Comparison of ENCODE assay signal across 18 mouse cellular contexts in genomic region chr8:120627298-120627697, GRCm38 (mm10). TPM values are rescaled to one million over a fixed set of nuclear protein-coding genes. Genes with fewer than 3 reads are reported as not detected.
DNase-seq lines count a peak whose midpoint lies in the region; ATAC-seq and TF ChIP-seq lines count a peak whose summit lies in the region.
"Had no signal": no experiment of that assay in that cellular context is flagged by ENCODE, and none has a peak within 500 bp of the region (broad histone marks: within the 10 kb centered on the region; RNA-seq: fewer than 3 reads in every experiment).

No protein-coding gene starts in this region.

- no peak for TF ChIP-seq POLR2A in testis, adult 2 months (IDR thresholded peaks at IDR 0.05; ENCODE audit: control insufficient read depth, low read depth, low read length)

- H3K36me3 ChIP-seq in hindbrain, embryonic 16.5 days (ENCODE audit: control insufficient read depth, insufficient read depth, low read length): no peaks in the 10 kb centered on the region
- no peaks in the 10 kb centered on the region for H3K36me3 ChIP-seq in hindbrain, embryonic 14.5 days (replicated peaks; ENCODE audit: control insufficient read depth, insufficient read depth)
- H3K36me3 ChIP-seq in testis, adult 2 months (ENCODE audit: control insufficient read depth, insufficient read depth, low read length): no peaks in the 10 kb centered on the region
- H3K36me3 ChIP-seq: midbrain, embryonic 10.5 days; neural tube, embryonic 15.5 days had no signal

- no peak overlapping the region for H3K4me3 ChIP-seq in hindbrain, embryonic 16.5 days (ENCODE audit: low read length)
- H3K4me3 ChIP-seq in hindbrain, embryonic 14.5 days (replicated peaks; ENCODE audit: low read length): no peak overlapping the region
- peak overlapping the region; percentile 73 for H3K4me3 ChIP-seq in testis, adult 2 months (ENCODE audit: control insufficient read depth, low read depth, low read length)
- H3K4me3 ChIP-seq: erythroblast, embryonic 14.5 days; gastrocnemius, adult 2 months; midbrain, embryonic 10.5 days; neural tube, embryonic 15.5 days had no signal

- H3K27me3 ChIP-seq in hindbrain, embryonic 16.5 days (replicated peaks; ENCODE audit: control insufficient read depth, insufficient read depth, low read length): no peaks in the 10 kb centered on the region; the same call in 1 of the 2 replicates
- no peaks in the 10 kb centered on the region for H3K27me3 ChIP-seq in hindbrain, embryonic 14.5 days (ENCODE audit: control insufficient read depth, insufficient read depth, low read length)
- H3K27me3 ChIP-seq in testis, adult 2 months (ENCODE audit: control insufficient read depth, insufficient read depth, low read length): no peaks in the 10 kb centered on the region

- H3K9ac ChIP-seq in hindbrain, embryonic 16.5 days (ENCODE audit: low read depth, low read length): no peak overlapping the region
- H3K9ac ChIP-seq in hindbrain, embryonic 14.5 days: no peak overlapping the region
- H3K9ac ChIP-seq: neural tube, embryonic 15.5 days had no signal

- 68% methylated on average over 5 of the region's 5 CpGs for WGBS in hindbrain, embryonic 16.5 days
- WGBS in hindbrain, embryonic 14.5 days: 71% methylated on average over 5 of the region's 5 CpGs

- no peak overlapping the region for H3K4me2 ChIP-seq in hindbrain, embryonic 16.5 days (ENCODE audit: low read length)
- H3K4me2 ChIP-seq in hindbrain, embryonic 14.5 days (replicated peaks): no peak overlapping the region
- H3K4me2 ChIP-seq: neural tube, embryonic 15.5 days had no signal

- no peak for DNase-seq in hindbrain, embryonic 14.5 days (ENCODE audit: low spot score)
- DNase-seq in testis, postnatal 10 days (ENCODE audit: low spot score): no peak
- peak; percentile 91 to 95 for DNase-seq in cerebellum, postnatal 10 days
- DNase-seq in layer of hippocampus, postnatal 14 days (ENCODE audit: low spot score in 2 of 2): peak; percentile 41 to 74
- no peak for DNase-seq in adrenal gland, adult 2 months
- DNase-seq in adrenal gland, adult 18-20 months (ENCODE audit: low spot score in 2 of 2): no peak
- DNase-seq: adrenal gland, postnatal 14 days; gastrocnemius, adult 2 months; heart, adult 18-20 months; lung, postnatal 14 days; thymus, postnatal 25 days had no signal

- ATAC-seq in hindbrain, embryonic 16.5 days: peak; percentile 61
- ATAC-seq in hindbrain, embryonic 14.5 days (ENCODE audit: low FRiP score): no peak

- H3K4me1 ChIP-seq in hindbrain, embryonic 16.5 days (ENCODE audit: control insufficient read depth, insufficient read depth, low read depth, low read length): no peaks in the 10 kb centered on the region; the same call in 1 of the 2 replicates
- H3K4me1 ChIP-seq in hindbrain, embryonic 14.5 days (replicated peaks; ENCODE audit: control insufficient read depth, insufficient read depth, low read length): no peaks in the 10 kb centered on the region
- peaks cover 7% of the 10 kb centered on the region for H3K4me1 ChIP-seq in testis, adult 2 months (ENCODE audit: control insufficient read depth, insufficient read depth, low read length)
- H3K4me1 ChIP-seq: neural tube, embryonic 15.5 days had no signal

- H3K27ac ChIP-seq in hindbrain, embryonic 16.5 days (ENCODE audit: low read depth, low read length): no peak overlapping the region
- H3K27ac ChIP-seq in hindbrain, embryonic 14.5 days: no peak overlapping the region
- H3K27ac ChIP-seq in testis, adult 2 months (ENCODE audit: control insufficient read depth, insufficient read depth, low read depth, low read length): no peak overlapping the region
- H3K27ac ChIP-seq: gastrocnemius, adult 2 months; midbrain, embryonic 10.5 days; neural tube, embryonic 15.5 days had no signal

- H3K9me3 ChIP-seq in hindbrain, embryonic 16.5 days (ENCODE audit: control insufficient read depth, low read length): no peaks in the 10 kb centered on the region
- H3K9me3 ChIP-seq in hindbrain, embryonic 14.5 days (ENCODE audit: control insufficient read depth, low read length): no peaks in the 10 kb centered on the region
- H3K9me3 ChIP-seq: midbrain, embryonic 10.5 days; neural tube, embryonic 15.5 days had no signal

- no peak for TF ChIP-seq CTCF in testis, adult 2 months (IDR thresholded peaks at IDR 0.05; ENCODE audit: control insufficient read depth, insufficient read depth, insufficient replicate concordance, low read depth, low read length)

RNA-seq across cellular contexts. Expression of gene 1190005I06Rik, which starts 20.1 kb away (rescaled TPM):
- polyA plus RNA-seq in hindbrain, embryonic 16.5 days (2015; fragmentation: Nextera tagmentation; extraction: Ambion mirVana): 18.3 and 20.5 TPM in 2 replicates
- 12.4 and 15.4 TPM in 2 replicates for polyA plus RNA-seq in hindbrain, embryonic 14.5 days (2014; fragmentation: Nextera tagmentation; extraction: Ambion mirVana)
- 10.4 and 10.9 TPM in 2 replicates for polyA plus RNA-seq in testis, adult 2 months (2012; rRNA removed)
- total RNA-seq in layer of hippocampus, postnatal 14 days (2021): 10 to 100 TPM in 1 of 2 experiments, 1 to 10 TPM in 1; 9.5 to 10.6 TPM
- total RNA-seq in adrenal gland, adult 2 months (2021): 10 to 100 TPM in 1 of 2 experiments, 1 to 10 TPM in 1; 7.2 to 27.6 TPM
- 14.9 and 33.6 TPM in 2 replicates for polyA plus RNA-seq in adrenal gland, adult 2 months (2012; rRNA removed)
- total RNA-seq in adrenal gland, adult 18-20 months (2021): 10 to 100 TPM; 12.3 to 21.3 TPM

RNA-seq across cellular contexts. Expression of gene Gins2, which starts 38.2 kb away (rescaled TPM):
- 20.6 and 22.0 TPM in 2 replicates for polyA plus RNA-seq in hindbrain, embryonic 16.5 days (2015; fragmentation: Nextera tagmentation; extraction: Ambion mirVana)
- 17.5 and 18.2 TPM in 2 replicates for polyA plus RNA-seq in hindbrain, embryonic 14.5 days (2014; fragmentation: Nextera tagmentation; extraction: Ambion mirVana)
- 26.9 and 32.1 TPM in 2 replicates for polyA plus RNA-seq in testis, adult 2 months (2012; rRNA removed)
- 1 to 10 TPM; 2.0 to 3.4 TPM for total RNA-seq in layer of hippocampus, postnatal 14 days (2021)
- total RNA-seq in adrenal gland, adult 2 months (2021): 1 to 10 TPM; 3.8 to 5.7 TPM
- polyA plus RNA-seq in adrenal gland, adult 2 months (2012; rRNA removed): 7.8 and 8.7 TPM in 2 replicates
- 1 to 10 TPM; 4.6 to 5.0 TPM for total RNA-seq in adrenal gland, adult 18-20 months (2021)

RNA-seq across cellular contexts. Expression of gene Gm27021, which starts 40.6 kb away (rescaled TPM):
- polyA plus RNA-seq in hindbrain, embryonic 16.5 days (2015; fragmentation: Nextera tagmentation; extraction: Ambion mirVana): 6.5 and 7.9 TPM in 2 replicates
- polyA plus RNA-seq in hindbrain, embryonic 14.5 days (2014; fragmentation: Nextera tagmentation; extraction: Ambion mirVana): 4.4 and 10.0 TPM in 2 replicates
- 0.57 and 0.59 TPM in 2 replicates for polyA plus RNA-seq in testis, adult 2 months (2012; rRNA removed)
- 1 to 10 TPM in 1 of 2 experiments, under 1 TPM in 1; 0.55 to 1.2 TPM for total RNA-seq in layer of hippocampus, postnatal 14 days (2021)
- not detected for total RNA-seq in adrenal gland, adult 2 months (2021)
- polyA plus RNA-seq in adrenal gland, adult 2 months (2012; rRNA removed): 3.4 and 10.8 TPM in 2 replicates
- total RNA-seq in adrenal gland, adult 18-20 months (2021): not detected
- total RNA-seq: adrenal gland, postnatal 14 days; gastrocnemius, adult 2 months; heart, adult 18-20 months; layer of hippocampus, postnatal 36 days had no signal
- polyA plus RNA-seq: small intestine, adult 2 months had no signal

RNA-seq across cellular contexts. Expression of gene Cox4i1, which starts 40.7 kb away (rescaled TPM):
- polyA plus RNA-seq in hindbrain, embryonic 16.5 days (2015; fragmentation: Nextera tagmentation; extraction: Ambion mirVana): 1,225 and 1,379 TPM in 2 replicates
- polyA plus RNA-seq in hindbrain, embryonic 14.5 days (2014; fragmentation: Nextera tagmentation; extraction: Ambion mirVana): 1,174 and 1,254 TPM in 2 replicates
- 803 and 957 TPM in 2 replicates for polyA plus RNA-seq in testis, adult 2 months (2012; rRNA removed)
- total RNA-seq in layer of hippocampus, postnatal 14 days (2021): 1,000 to 10,000 TPM; 1,108 to 1,116 TPM
- 1,000 to 10,000 TPM; 1,249 to 1,840 TPM for total RNA-seq in adrenal gland, adult 2 months (2021)
- 508 and 556 TPM in 2 replicates for polyA plus RNA-seq in adrenal gland, adult 2 months (2012; rRNA removed)
- total RNA-seq in adrenal gland, adult 18-20 months (2021): 1,000 to 10,000 TPM; 1,414 to 1,997 TPM

RNA-seq across cellular contexts. Expression of gene Emc8, which starts 41.1 kb away (rescaled TPM):
- 118 and 124 TPM in 2 replicates for polyA plus RNA-seq in hindbrain, embryonic 16.5 days (2015; fragmentation: Nextera tagmentation; extraction: Ambion mirVana)
- 113 and 138 TPM in 2 replicates for polyA plus RNA-seq in hindbrain, embryonic 14.5 days (2014; fragmentation: Nextera tagmentation; extraction: Ambion mirVana)
- 29.4 and 38.1 TPM in 2 replicates for polyA plus RNA-seq in testis, adult 2 months (2012; rRNA removed)
- total RNA-seq in layer of hippocampus, postnatal 14 days (2021): 10 to 100 TPM; 66.7 to 82.0 TPM
- total RNA-seq in adrenal gland, adult 2 months (2021): 100 to 1,000 TPM in 1 of 2 experiments, 10 to 100 TPM in 1; 73.1 to 136 TPM
- polyA plus RNA-seq in adrenal gland, adult 2 months (2012; rRNA removed): 145 and 176 TPM in 2 replicates
- 100 to 1,000 TPM in 1 of 2 experiments, 10 to 100 TPM in 1; 87.1 to 118 TPM for total RNA-seq in adrenal gland, adult 18-20 months (2021)

Comparison
In these comparisons a context has a peak if more than half of its experiments do, and no peak if none do; other contexts are left out.
1. DNase-seq: peak in cerebellum, postnatal 10 days (2 of 2) and layer of hippocampus, postnatal 14 days (2 of 2); none in hindbrain, embryonic 14.5 days (single experiment), testis, postnatal 10 days (single experiment), adrenal gland, adult 2 months (single experiment) and adrenal gland, adult 18-20 months (0 of 2).